Mouse (Mus musculus) stomach, postnatal 0 days (tissue): ENCODE measurements around the gene Mia2.

Experiments
- CTCF ChIP-seq: IDR thresholded peaks from 2 replicates; pipeline ENCODE4 v1.5.1; 2016; ENCODE audit warnings: antibody characterized with exemption, low read depth, mild to moderate bottlenecking, moderate library complexity
- EP300 ChIP-seq: optimal IDR thresholded peaks from 2 replicates; pipeline ENCODE3; 2016; ENCODE audit warnings: antibody characterized with exemption

- TF ChIP-seq CTCF, result no peak
- TF ChIP-seq EP300, result no peak
These were observed 23.3 kb upstream of the Mia2 start for GRCm38 (mm10) chr12:59072286-59072685.
